Comparison of ENCODE assay signal across 23 mouse cellular contexts in genomic region chr11:57250129-57250528, GRCm38 (mm10).
A peak's percentile ranks its signal among the peaks of the same experiment; 100 is the strongest.
DNase-seq lines count a peak whose midpoint lies in the region; ATAC-seq and TF ChIP-seq lines count a peak whose summit lies in the region.
"Had no signal": no experiment of that assay in that cellular context is flagged by ENCODE, and none has a peak within 500 bp of the region (broad histone marks: within the 10 kb centered on the region; RNA-seq: fewer than 3 reads in every experiment).

No protein-coding gene starts in this region.

- peak overlapping the region; percentile 49 for H3K27ac ChIP-seq in layer of hippocampus, adult 2 months
- H3K27ac ChIP-seq in neural tube, embryonic 13.5 days (replicated peaks) = no peak overlapping the region; the same call in 1 of the 2 replicates
- H3K27ac ChIP-seq in neural tube, embryonic 15.5 days (replicated peaks) = no peak overlapping the region
- no peak overlapping the region for H3K27ac ChIP-seq in forebrain, embryonic 12.5 days
- H3K27ac ChIP-seq: embryonic facial prominence, embryonic 15.5 days; forebrain, embryonic 10.5 days; forebrain, embryonic 15.5 days; heart, embryonic 15.5 days had no signal

- peaks cover 26% of the 10 kb centered on the region for H3K4me1 ChIP-seq in neural tube, embryonic 13.5 days (replicated peaks)
- H3K4me1 ChIP-seq in neural tube, embryonic 15.5 days = peaks cover 16% of the 10 kb centered on the region; the same call in 1 of the 2 replicates
- H3K4me1 ChIP-seq in forebrain, embryonic 12.5 days = no peaks in the 10 kb centered on the region
- H3K4me1 ChIP-seq: embryonic facial prominence, embryonic 15.5 days; forebrain, embryonic 15.5 days; heart, embryonic 15.5 days had no signal

- no peaks in the 10 kb centered on the region for H3K9me3 ChIP-seq in neural tube, embryonic 13.5 days
- H3K9me3 ChIP-seq in neural tube, embryonic 15.5 days (replicated peaks) = no peaks in the 10 kb centered on the region
- no peaks in the 10 kb centered on the region for H3K9me3 ChIP-seq in forebrain, embryonic 12.5 days
- H3K9me3 ChIP-seq: embryonic facial prominence, embryonic 15.5 days; forebrain, embryonic 10.5 days; forebrain, embryonic 15.5 days; heart, embryonic 15.5 days had no signal

- 51% methylated on average over 7 of the region's 7 CpGs for WGBS in neural tube, embryonic 13.5 days
- WGBS in neural tube, embryonic 15.5 days = 48% methylated on average over 7 of the region's 7 CpGs
- 72% methylated on average over 7 of the region's 7 CpGs for WGBS in forebrain, embryonic 12.5 days

- no peaks in the 10 kb centered on the region; the same call in 1 of the 2 replicates for H3K36me3 ChIP-seq in neural tube, embryonic 13.5 days
- H3K36me3 ChIP-seq in neural tube, embryonic 15.5 days = no peaks in the 10 kb centered on the region
- H3K36me3 ChIP-seq in forebrain, embryonic 12.5 days (replicated peaks) = no peaks in the 10 kb centered on the region
- H3K36me3 ChIP-seq: embryonic facial prominence, embryonic 15.5 days; forebrain, embryonic 10.5 days; forebrain, embryonic 15.5 days; heart, embryonic 15.5 days had no signal

- TF ChIP-seq CTCF in layer of hippocampus, adult 2 months (conservative IDR thresholded peaks at IDR 0.05) = no peak

- no peaks in the 10 kb centered on the region for H3K27me3 ChIP-seq in neural tube, embryonic 13.5 days
- H3K27me3 ChIP-seq in neural tube, embryonic 15.5 days (replicated peaks) = no peaks in the 10 kb centered on the region
- no peaks in the 10 kb centered on the region for H3K27me3 ChIP-seq in forebrain, embryonic 12.5 days
- H3K27me3 ChIP-seq: embryonic facial prominence, embryonic 15.5 days; forebrain, embryonic 15.5 days; heart, embryonic 15.5 days; Patski had no signal

- H3K9ac ChIP-seq in neural tube, embryonic 13.5 days = no peak overlapping the region
- no peak overlapping the region for H3K9ac ChIP-seq in neural tube, embryonic 15.5 days (replicated peaks)
- H3K9ac ChIP-seq in forebrain, embryonic 12.5 days = no peak overlapping the region
- H3K9ac ChIP-seq: embryonic facial prominence, embryonic 15.5 days; forebrain, embryonic 15.5 days; heart, embryonic 15.5 days had no signal

- DNase-seq in embryo, embryonic 9.5 days (ENCODE audit: extremely low spot score) = peak; percentile 1
- no peak for DNase-seq in embryo, embryonic 11 days
- DNase-seq in layer of hippocampus, adult 2 months (ENCODE audit: low spot score in 2 of 2) = no peak
- no peak for DNase-seq in layer of hippocampus, adult 9-10 months (ENCODE audit: low spot score)
- DNase-seq: adrenal gland, adult 2 months; adrenal gland, postnatal 25 days; cerebellum, adult 2 months; cerebellum, postnatal 10 days; gastrocnemius, postnatal 36 days; heart, adult 18-20 months; heart, postnatal 14 days had no signal

- H3K4me3 ChIP-seq in layer of hippocampus, adult 2 months = no peak overlapping the region
- no peak overlapping the region for H3K4me3 ChIP-seq in neural tube, embryonic 13.5 days
- H3K4me3 ChIP-seq in neural tube, embryonic 15.5 days (replicated peaks) = no peak overlapping the region
- H3K4me3 ChIP-seq in forebrain, embryonic 12.5 days (replicated peaks) = no peak overlapping the region
- H3K4me3 ChIP-seq: embryonic facial prominence, embryonic 15.5 days; erythroblast, embryonic 14.5 days; forebrain, embryonic 10.5 days; forebrain, embryonic 15.5 days; heart, embryonic 15.5 days had no signal

- peak; percentile 61; the same call in 1 of the 2 replicates for ATAC-seq in neural tube, embryonic 13.5 days (ENCODE audit: low read depth)
- no peak for ATAC-seq in neural tube, embryonic 15.5 days (ENCODE audit: low FRiP score)
- no peak for ATAC-seq in forebrain, embryonic 12.5 days (ENCODE audit: low FRiP score)
- ATAC-seq: activated CD4-positive, CD25-positive, alpha-beta regulatory T cell, adult 4 months; forebrain, embryonic 15.5 days; intestine, embryonic 16.5 days; Patski had no signal

- no peak overlapping the region for H3K4me2 ChIP-seq in neural tube, embryonic 13.5 days
- no peak overlapping the region for H3K4me2 ChIP-seq in neural tube, embryonic 15.5 days
- H3K4me2 ChIP-seq in forebrain, embryonic 12.5 days = no peak overlapping the region
- H3K4me2 ChIP-seq: embryonic facial prominence, embryonic 15.5 days; forebrain, embryonic 15.5 days; heart, embryonic 11.5 days; heart, embryonic 15.5 days had no signal
